ENCODE assay signal across 16 mouse cellular contexts in genomic region chr6:31534705-31535104, GRCm38 (mm10). TPM values are rescaled to one million over a fixed set of nuclear protein-coding genes. Genes with fewer than 3 reads are reported as not detected.
"Had no signal": no experiment of that assay in that cellular context is flagged by ENCODE, and none has a peak within 500 bp of the region (broad histone marks: within the 10 kb centered on the region; RNA-seq: fewer than 3 reads in every experiment).

No protein-coding gene starts in this region.

- DNase-seq: lung, adult 2 months; lung, postnatal 14 days; lung, postnatal 36 days; right cerebral cortex, postnatal 25 days; right cerebral cortex, postnatal 4 days; spleen, adult 18-20 months; thymus, adult 18-20 months; thymus, postnatal 14 days; thymus, postnatal 36 days had no signal

- H3K36me3 ChIP-seq: lung, embryonic 15.5 days; midbrain, embryonic 13.5 days; midbrain, embryonic 15.5 days; neural tube, embryonic 12.5 days had no signal

- ATAC-seq: lung, postnatal 0 days; midbrain, embryonic 13.5 days; midbrain, embryonic 15.5 days had no signal

- H3K4me3 ChIP-seq: lung, embryonic 15.5 days; megakaryocyte, embryonic 14.5 days; midbrain, embryonic 13.5 days; midbrain, embryonic 15.5 days; neural tube, embryonic 12.5 days had no signal

- H3K27me3 ChIP-seq: lung, embryonic 15.5 days; megakaryocyte, embryonic 14.5 days; midbrain, embryonic 13.5 days; midbrain, embryonic 15.5 days; neural tube, embryonic 12.5 days had no signal

RNA-seq across cellular contexts. Expression of gene Podxl, which starts 29.1 kb away (rescaled TPM):
- polyA plus RNA-seq: macrophage had no signal
